Mouse (Mus musculus) ES-E14 (cell line): ENCODE data around the gene Popdc2. TPM values are rescaled to one million over a fixed set of nuclear protein-coding genes. Genes with fewer than 3 reads are reported as not detected.

Source experiments
- DNase-seq: peaks from one replicate; pipeline ENCODE4 v3.0.0-alpha.2; 2013; ENCODE audit warnings: low read depth, low spot score
- H3K27ac ChIP-seq: 2 replicates; pipeline ENCODE4 v1.5.1; 2012; ENCODE audit warnings: low read depth, mild to moderate bottlenecking, low read length, moderate library complexity, mixed read lengths; ENCODE audit not compliant: poor library complexity, insufficient read depth, severe bottlenecking
- H3K36me3 ChIP-seq: 2 replicates; pipeline ENCODE4 v1.6.1; 2012; ENCODE audit warnings: mild to moderate bottlenecking, low read length, moderate library complexity, mixed read lengths; ENCODE audit not compliant: control insufficient read depth, poor library complexity, insufficient read depth, severe bottlenecking
- H3K4me1 ChIP-seq, 2 experiments: fragments of 150-350 bp in 1 of 2; sonication (generic) in 1 of 2; 2 replicates each; pipeline ENCODE4 v1.6.1; 2012; ENCODE audit warnings: low read length in 2 of 2, mild to moderate bottlenecking in 1 of 2, mixed read lengths in 1 of 2; ENCODE audit not compliant: control insufficient read depth in 2 of 2, insufficient read depth in 2 of 2, poor library complexity in 1 of 2
- H3K4me3 ChIP-seq, 2 experiments: fragments of 150-350 bp in 1 of 2; sonication (generic) in 1 of 2; 2 replicates each; pipeline ENCODE4 v1.5.1; 2012; ENCODE audit warnings: low read length in 2 of 2, low read depth in 1 of 2, mild to moderate bottlenecking in 1 of 2, mixed read lengths in 1 of 2; ENCODE audit not compliant: insufficient read depth in 1 of 2, poor library complexity in 1 of 2, severe bottlenecking in 1 of 2
- H3K9ac ChIP-seq: 2 replicates; pipeline ENCODE4 v1.6.1; 2012; ENCODE audit warnings: low read depth, mild to moderate bottlenecking, low read length, mixed read lengths; ENCODE audit not compliant: poor library complexity, insufficient read depth, severe bottlenecking
- H3K9me3 ChIP-seq: fragments of 150-350 bp; sonication (generic); 2 replicates; pipeline ENCODE4 v1.6.1; 2012; ENCODE audit warnings: low read depth, mild to moderate bottlenecking, low read length; ENCODE audit not compliant: control insufficient read depth, insufficient read depth
- CHD2 ChIP-seq: IDR thresholded peaks from 2 replicates; pipeline ENCODE4 v1.6.1; 2014; ENCODE audit warnings: mild to moderate bottlenecking, low read depth, low read length, inconsistent platforms
- HCFC1 ChIP-seq: IDR thresholded peaks from 2 replicates; pipeline ENCODE4 v1.6.1; 2012; ENCODE audit warnings: low read length, inconsistent platforms, borderline replicate concordance; ENCODE audit not compliant: insufficient read depth
- MAFK ChIP-seq: IDR thresholded peaks from 2 replicates; pipeline ENCODE4 v1.6.1; 2014; ENCODE audit warnings: mild to moderate bottlenecking, low read depth, low read length, inconsistent platforms; ENCODE audit not compliant: insufficient read depth
- ZC3H11A ChIP-seq: IDR thresholded peaks from 2 replicates; pipeline ENCODE4 v1.6.1; 2012; ENCODE audit warnings: low read depth, mild to moderate bottlenecking, inconsistent platforms, low read length, borderline replicate concordance
- ZNF384 ChIP-seq: IDR thresholded peaks from 2 replicates; pipeline ENCODE4 v1.6.1; 2012; ENCODE audit warnings: low read depth, low read length, inconsistent platforms
- in situ Hi-C, 2 experiments: fragments of 600-800 bp; cut with MboI; formaldehyde crosslinking; loops; one replicate each; pipeline ENCODE4 v1.15.1; 2025; ENCODE audit warnings: low sequenced_read_pairs in 2 of 2, inconsistent platforms in 1 of 2; ENCODE audit not compliant: unreplicated experiment in 2 of 2
- total RNA-seq: library from RNA; depleted of rRNA; stranded (reverse); fragments of 300-350 nt; gene quantifications from 2 replicates; pipeline ENCODE4 v1.2.3, GENCODE M21; 2012

The Popdc2 gene
- total RNA-seq, 1 experiment, result 0.49 TPM

DNA sequence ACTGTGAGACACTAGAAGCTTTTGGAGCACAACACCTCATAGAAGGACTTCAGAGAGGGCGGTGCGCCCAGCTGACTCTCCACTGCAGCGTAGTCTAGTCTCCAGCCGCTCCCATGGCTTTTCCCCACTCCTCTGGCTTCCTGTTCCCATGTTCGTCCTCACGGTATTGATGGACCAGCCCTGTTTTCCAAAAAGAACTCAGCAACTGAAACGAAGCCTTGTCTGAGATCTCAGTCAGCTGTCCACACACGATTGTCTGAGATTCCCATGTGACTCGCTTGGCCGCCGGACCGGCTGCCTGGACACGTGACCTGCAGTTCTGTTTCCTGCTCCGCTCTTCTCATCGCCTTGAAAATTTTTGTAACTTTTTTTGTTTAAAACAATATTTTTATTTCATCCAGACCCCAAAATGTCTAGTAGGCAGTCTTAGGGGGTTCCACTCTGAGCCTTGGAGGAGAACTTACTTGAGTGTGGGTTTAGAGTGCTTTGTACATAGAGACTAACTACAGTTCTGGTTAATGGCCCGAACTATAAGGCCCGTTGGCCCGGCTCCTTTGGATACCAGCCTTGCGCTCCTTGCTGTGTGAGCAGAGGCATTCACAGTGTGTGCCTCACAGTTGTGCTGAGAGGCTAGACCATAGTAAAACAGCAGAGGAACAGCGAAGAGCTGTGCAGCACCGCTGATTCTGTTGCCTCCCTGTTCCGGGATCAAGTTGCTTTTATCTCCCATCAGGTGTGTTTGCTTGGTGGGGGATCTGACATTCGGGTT is 30.3 kb downstream of the Popdc2 start:
- H3K9ac ChIP-seq, result no peak overlapping the region
- in situ Hi-C loops, result no loop called here
- TF ChIP-seq ZNF384, result no peak
- TF ChIP-seq ZC3H11A, result no peak
- TF ChIP-seq CHD2, result no peak
- no peak for TF ChIP-seq MAFK
- TF ChIP-seq HCFC1, result no peak
- H3K36me3 ChIP-seq, result no peaks in the 10 kb centered on the region
- H3K9me3 ChIP-seq, result no peaks in the 10 kb centered on the region
- H3K4me1 ChIP-seq, result peaks cover 2 to 8% of the 10 kb centered on the region in 2 experiments; a peak in 2 of 4 replicates
- H3K27ac ChIP-seq, result no peak overlapping the region
- DNase-seq, result no peak
- H3K4me3 ChIP-seq, result 0 out of 4 replicates have a peak overlapping the region, but pooled peaks of 1 of the 2 experiments have one; percentile 5

- Histone ChIP-seq H3K9me3 (no peaks in the 10 kb centered on the region), H3K4me3 (no peak overlapping the region), H3K27ac (no peak overlapping the region), H3K36me3 (no peaks in the 10 kb centered on the region), H3K4me1 (peaks cover 2 to 12% of the 10 kb centered on the region in 2 experiments; a peak in 2 of 4 replicates), H3K9ac (no peak overlapping the region)
- DNase-seq, result no peak
- TF ChIP-seq MAFK (no peak), CHD2 (no peak), HCFC1 (no peak), ZNF384 (no peak), ZC3H11A (no peak)
- in situ Hi-C loops, result no loop called here
These were observed 32.2 kb downstream of the Popdc2 start for GRCm38 (mm10) chr16:38394191-38394618.

DNA sequence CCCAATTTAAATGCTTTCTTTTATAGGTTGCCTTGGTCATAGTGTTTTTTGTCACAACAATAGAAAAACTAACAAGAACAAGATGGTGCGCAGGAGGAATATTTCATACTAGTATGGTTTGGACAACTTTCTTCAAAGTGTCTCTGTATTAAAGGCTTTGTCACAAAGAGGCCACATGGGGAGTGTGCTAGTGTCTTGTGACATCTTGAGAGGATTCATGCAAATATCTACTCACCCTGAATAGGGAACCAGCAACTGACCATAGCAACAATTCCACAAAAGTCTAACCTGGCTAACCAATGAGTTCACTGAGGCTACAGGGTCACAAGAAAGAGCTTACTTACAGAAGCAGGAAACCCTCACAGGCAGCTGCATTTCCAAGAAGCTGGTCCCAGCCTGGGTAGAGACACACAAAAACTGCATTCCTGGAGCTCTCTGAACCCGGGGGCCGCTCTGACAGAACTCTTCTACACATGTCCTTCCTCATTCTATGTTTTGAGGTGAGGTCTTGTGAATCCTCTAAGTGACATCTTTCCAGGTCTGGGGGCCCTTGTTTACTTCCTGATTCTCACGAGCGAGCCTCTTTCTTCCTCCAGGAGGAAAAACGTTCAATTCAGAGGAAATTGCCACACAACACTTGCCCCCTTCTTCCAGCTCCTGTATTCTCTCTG is 33.2 kb downstream of the Popdc2 start:
- in situ Hi-C loops, result no loop called here
- H3K9me3 ChIP-seq, result no peaks in the 10 kb centered on the region
- no peak overlapping the region for H3K4me3 ChIP-seq
- H3K4me1 ChIP-seq, result peaks cover 2 to 18% of the 10 kb centered on the region in 2 experiments; a peak in 3 of 4 replicates
- DNase-seq, result no peak
- TF ChIP-seq ZC3H11A (no peak), CHD2 (no peak), HCFC1 (no peak), MAFK (no peak), ZNF384 (no peak)
- H3K9ac ChIP-seq, result no peak overlapping the region
- no peak overlapping the region for H3K27ac ChIP-seq
- H3K36me3 ChIP-seq, result no peaks in the 10 kb centered on the region

DNA sequence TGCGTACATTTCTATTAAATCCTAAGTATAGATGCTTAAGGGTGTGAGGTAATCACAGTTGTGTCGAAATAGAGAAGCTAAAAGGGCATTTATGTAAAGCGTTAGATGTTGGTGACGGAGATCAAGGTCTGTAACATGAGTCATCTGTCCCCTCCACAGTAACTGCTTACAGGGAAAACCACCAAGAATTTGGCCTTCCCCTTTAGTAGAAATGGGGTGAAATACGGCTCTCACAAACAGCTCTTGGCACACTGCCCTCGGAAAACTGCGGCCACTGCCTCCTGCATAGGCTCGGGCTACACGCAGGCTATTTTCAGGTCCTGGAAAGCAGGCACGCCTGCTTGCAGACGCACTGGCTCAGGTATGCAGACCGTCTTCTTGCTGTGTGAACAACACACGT is 34.1 kb downstream of the Popdc2 start:
- no peak for DNase-seq
- Histone ChIP-seq H3K4me3 (no peak overlapping the region), H3K4me1 (peaks cover 2 to 25% of the 10 kb centered on the region in 2 experiments; a peak in 3 of 4 replicates), H3K9me3 (no peaks in the 10 kb centered on the region), H3K36me3 (no peaks in the 10 kb centered on the region), H3K9ac (no peak overlapping the region), H3K27ac (no peak overlapping the region)
- in situ Hi-C loops, result no loop called here
- TF ChIP-seq ZC3H11A (no peak), ZNF384 (no peak), MAFK (no peak), HCFC1 (no peak), CHD2 (no peak)
